Mouse (Mus musculus): ENCODE results near the gene Cp. TPM values are rescaled to one million over a fixed set of nuclear protein-coding genes. Genes with fewer than 3 reads are reported as not detected.

The Cp gene
- polyA plus RNA-seq, 1 experiment, result not detected

DNA sequence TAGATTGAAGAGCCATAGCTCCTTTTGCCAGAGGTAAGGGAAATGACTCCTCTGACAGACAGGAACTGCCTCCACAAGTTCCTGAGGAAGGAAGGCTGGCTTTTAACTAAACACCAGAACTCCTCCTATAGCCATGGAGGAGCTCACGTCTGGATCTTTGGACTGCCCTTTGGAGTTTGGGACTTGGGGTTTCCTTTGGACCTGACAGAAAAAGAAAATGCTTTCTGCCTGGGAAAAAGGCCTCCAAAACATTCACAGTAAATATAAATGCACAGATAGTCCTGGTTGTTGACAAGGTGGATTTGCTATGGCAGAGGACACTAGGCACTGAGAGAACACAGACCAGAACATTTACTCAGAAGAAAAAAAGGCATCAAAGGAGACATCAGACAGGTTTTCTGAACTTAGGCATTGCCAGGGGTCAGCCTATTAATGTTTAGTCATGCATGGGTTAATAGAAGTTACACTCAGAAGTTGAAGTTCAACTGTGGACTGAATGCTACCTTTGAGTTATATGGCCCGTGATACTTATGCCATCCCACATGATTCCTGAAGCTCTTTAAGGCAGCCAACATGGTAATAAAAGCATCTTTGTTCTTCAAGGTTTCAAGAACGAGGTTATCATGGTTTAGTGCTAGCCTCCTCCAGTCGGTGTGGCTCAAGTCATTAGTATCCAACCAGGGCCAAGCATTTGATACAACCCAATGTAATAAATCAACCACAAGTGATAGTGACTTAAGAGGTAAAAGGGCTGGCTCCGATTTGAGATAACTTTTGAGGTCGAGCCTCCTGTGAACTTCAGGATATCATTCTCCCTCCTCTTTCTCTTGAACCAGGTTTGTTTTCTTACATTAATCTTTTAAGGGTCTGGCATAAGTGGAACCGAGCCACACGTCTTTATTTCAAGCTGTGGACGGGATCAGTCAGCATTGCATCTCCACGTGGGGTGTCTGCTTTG lies 77.2 kb downstream of the Cp start:
- no peak for TF ChIP-seq GATA1 (IDR thresholded peaks at IDR 0.05; ENCODE audit: low read length)

DNA sequence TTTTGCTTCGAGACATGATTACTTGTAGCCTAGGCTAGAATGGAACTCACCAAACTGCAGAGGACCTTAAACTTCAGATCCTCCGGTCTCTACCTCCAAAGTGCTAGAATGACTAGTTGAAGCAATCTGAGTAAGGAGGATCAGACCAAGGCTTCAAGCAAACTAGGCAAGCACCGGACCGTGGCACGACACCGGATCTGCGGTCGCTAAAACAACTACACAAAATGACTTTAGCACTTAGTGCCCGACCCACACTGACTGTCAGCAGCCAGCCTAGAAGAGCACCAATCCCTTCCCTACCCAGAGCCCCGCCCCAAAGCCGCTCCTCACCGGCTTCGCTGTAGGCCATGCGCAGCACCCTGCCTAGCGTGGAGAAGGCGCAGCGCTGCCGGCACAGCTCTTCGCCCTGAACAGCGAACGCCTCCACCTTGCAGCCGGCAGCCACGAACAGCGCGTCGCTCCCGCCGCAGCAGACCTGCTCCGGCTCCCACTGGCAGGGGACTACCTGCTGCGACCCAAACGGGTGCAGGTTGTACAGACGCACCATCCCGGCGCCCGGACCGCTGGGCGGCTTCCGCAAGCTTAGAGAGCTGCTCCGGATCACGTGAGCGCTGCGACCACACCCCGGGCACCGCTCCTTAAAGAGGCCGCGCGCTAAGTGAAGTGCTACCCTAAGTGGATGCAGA lies 78.0 kb downstream of the Cp start, which contains the start of gene Hps3:
Gene Hps3 (minus strand): TSS at position 597 of the 686 bp plus-strand sequence.
- TF ChIP-seq GATA1 (IDR thresholded peaks at IDR 0.05; ENCODE audit: low read length), result no peak

DNA sequence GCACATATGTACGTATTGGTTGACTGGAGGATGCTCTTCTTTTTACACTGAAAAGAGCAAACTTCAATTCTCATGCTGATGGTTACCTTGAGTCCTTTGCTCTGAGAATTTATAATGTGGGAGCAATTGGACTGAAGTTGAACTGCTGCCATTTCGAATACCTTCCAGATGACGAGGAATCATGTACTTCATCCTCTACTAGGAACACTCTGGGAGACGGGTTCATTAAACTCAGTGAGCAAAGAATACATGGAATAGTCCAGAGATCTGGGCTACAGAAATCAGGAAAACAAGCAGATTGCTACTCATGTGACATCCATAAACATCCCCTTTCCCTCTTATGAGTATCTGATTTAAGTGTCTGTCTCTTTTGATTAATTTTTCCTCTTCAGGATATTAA lies 79.2 kb downstream of the Cp start:
- no peak for TF ChIP-seq GATA1 (IDR thresholded peaks at IDR 0.05; ENCODE audit: low read length)

DNA sequence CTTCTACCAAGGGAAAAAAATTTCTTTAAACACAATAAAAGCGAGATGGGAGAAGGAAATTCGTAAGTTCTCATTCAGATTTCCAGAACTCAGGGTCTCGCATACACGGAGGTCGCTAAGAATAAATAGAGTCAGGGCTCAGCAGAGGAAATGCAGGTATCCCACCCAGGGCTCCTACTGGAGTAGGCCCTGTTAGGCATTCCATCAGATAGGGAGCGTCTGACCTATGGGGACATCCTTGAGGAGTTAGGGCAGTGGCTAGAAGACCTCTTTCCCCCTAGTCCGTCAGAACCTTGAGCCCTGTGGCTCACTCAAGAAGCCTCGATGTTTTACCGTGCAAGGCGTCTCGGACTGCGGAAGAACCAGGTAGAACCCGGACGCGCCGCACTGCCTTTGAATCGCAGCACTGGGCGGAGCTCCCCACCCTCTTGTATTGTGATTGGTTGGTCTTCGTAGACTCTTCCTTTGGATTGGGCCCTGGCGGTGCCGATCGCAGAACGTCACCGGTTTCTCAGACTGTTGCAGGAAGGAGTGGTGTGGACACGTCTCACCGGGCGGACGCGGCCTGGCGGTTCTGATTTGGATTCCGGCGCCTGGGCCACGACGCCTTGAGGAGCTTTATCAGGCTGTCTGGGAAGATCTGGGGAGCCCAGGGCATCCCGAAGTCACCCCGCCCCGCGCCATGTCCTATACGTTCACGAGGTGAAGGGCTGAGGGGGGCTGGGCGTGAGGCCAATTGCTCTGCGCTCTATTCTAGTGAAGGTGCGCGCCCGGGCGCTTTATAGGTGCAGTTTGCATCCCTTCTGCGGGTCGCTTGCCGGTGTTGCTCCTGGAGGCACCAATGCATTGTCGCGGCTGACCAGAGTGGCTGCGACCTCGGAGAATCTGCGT lies 100.7 kb downstream of the Cp start, which contains the start of gene Hltf:
Gene Hltf (plus strand): TSS at position 506 of the 891 bp plus-strand sequence.
- no peak for TF ChIP-seq GATA1 (IDR thresholded peaks at IDR 0.05; ENCODE audit: low read length)

DNA sequence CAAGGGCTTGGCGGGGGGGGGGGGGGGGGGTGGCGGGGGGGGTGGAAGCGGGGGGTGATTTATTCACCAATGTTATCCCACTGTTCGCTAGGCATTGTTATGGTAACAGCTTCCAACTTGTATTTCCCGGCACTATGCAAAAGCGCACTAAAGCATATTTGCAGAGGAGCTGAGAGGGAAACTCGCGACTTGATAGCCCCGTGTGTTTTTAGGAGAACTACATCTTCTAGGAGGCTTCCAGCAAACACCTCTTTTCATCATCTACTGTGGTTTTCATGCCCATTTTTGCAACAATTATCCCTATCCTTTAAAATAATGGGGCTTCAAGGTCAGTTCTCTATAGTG lies 101.3 kb downstream of the Cp start:
- TF ChIP-seq GATA1 (IDR thresholded peaks at IDR 0.05; ENCODE audit: low read length), result no peak

Other genes starting within 250 kb of the Cp start
- 10.4 and 17.8 TPM in 2 replicates for gene Hps3, start 78.3 kb downstream of the Cp start, polyA plus RNA-seq (2012)
- 20.6 and 20.9 TPM in 2 replicates for gene Hltf, start 100.8 kb downstream of the Cp start, polyA plus RNA-seq (2012)
- not detected in 2 replicates for gene Gyg, start 198.3 kb downstream of the Cp start, polyA plus RNA-seq (2012)

Data from G1E-ER4 (cell line).